Mouse (Mus musculus): ENCODE results near the gene Lnx1.

GRCm38 (mm10) chr5:74641000-74641399 lies 61.7 kb downstream of the Lnx1 start:
- TF ChIP-seq EP300 (IDR thresholded peaks at IDR 0.05; ENCODE audit: low read depth) (no peak), CTCF (IDR thresholded peaks at IDR 0.05; ENCODE audit: low read depth) (peak; percentile 68)
